Mouse (Mus musculus): ENCODE measurements around the gene Timp2. TPM values are rescaled to one million over a fixed set of nuclear protein-coding genes. Genes with fewer than 3 reads are reported as not detected.
A peak's percentile ranks its signal among the peaks of the same experiment; 100 is the strongest.

Timp2 gene
- total RNA-seq, 1 experiment, result 52.4 TPM

- in situ Hi-C loops (cut with MboI; ENCODE audit: low sequenced_read_pairs in 2 of 2, unreplicated experiment in 2 of 2), result no loop called here
- Histone ChIP-seq H3K9ac (ENCODE audit: insufficient read depth, low read depth, low read length, poor library complexity, severe bottlenecking) (no peak within 1 kb of the TSS), H3K27ac (ENCODE audit: insufficient read depth, low read depth, low read length, poor library complexity, severe bottlenecking) (no peak within 1 kb of the TSS), H3K9me3 (ENCODE audit: control insufficient read depth, insufficient read depth, low read depth, low read length) (no peaks in the 10 kb centered on the region), H3K4me1 (ENCODE audit: control insufficient read depth in 2 of 2, insufficient read depth in 2 of 2, low read length in 2 of 2, poor library complexity in 1 of 2) (peaks cover 2 to 14% of the 10 kb centered on the region in 2 experiments; a peak in 3 of 4 replicates), H3K36me3 (ENCODE audit: control insufficient read depth, insufficient read depth, low read length, poor library complexity, severe bottlenecking) (peaks cover 5% of the 10 kb centered on the region), H3K4me3 (ENCODE audit: insufficient read depth in 1 of 2, low read depth in 1 of 2, low read length in 2 of 2, poor library complexity in 1 of 2, severe bottlenecking in 1 of 2) (no peak within 1 kb of the TSS)
- no peak for DNase-seq (ENCODE audit: low read depth, low spot score)
- TF ChIP-seq CHD2 (IDR thresholded peaks at IDR 0.05; ENCODE audit: low read depth, low read length) (no peak), ZNF384 (IDR thresholded peaks at IDR 0.05; ENCODE audit: low read depth, low read length) (no peak), MAFK (IDR thresholded peaks at IDR 0.05; ENCODE audit: insufficient read depth, low read depth, low read length) (no peak), ZC3H11A (IDR thresholded peaks at IDR 0.05; ENCODE audit: borderline replicate concordance, low read depth, low read length) (no peak), HCFC1 (IDR thresholded peaks at IDR 0.05; ENCODE audit: borderline replicate concordance, insufficient read depth, low read length) (no peak)
These were observed 46.3 kb upstream of the Timp2 start, which contains the start of gene Lgals3bp for GRCm38 (mm10) chr11:118401760-118402280. Gene Lgals3bp, minus strand, starts transcription at chr11:118402092.

GRCm38 (mm10) chr11:118401195-118401594 is 45.7 kb upstream of the Timp2 start:
- H3K4me1 ChIP-seq (ENCODE audit: control insufficient read depth in 2 of 2, insufficient read depth in 2 of 2, low read length in 2 of 2, poor library complexity in 1 of 2), result peaks cover 2 to 14% of the 10 kb centered on the region in 2 experiments; a peak in 3 of 4 replicates

GRCm38 (mm10) chr11:118400566-118400936 is 45.0 kb upstream of the Timp2 start:
- Histone ChIP-seq H3K27ac (ENCODE audit: insufficient read depth, low read depth, low read length, poor library complexity, severe bottlenecking) (no peak overlapping the region), H3K9ac (ENCODE audit: insufficient read depth, low read depth, low read length, poor library complexity, severe bottlenecking) (peak overlapping the region; percentile 3; the same call in 1 of the 2 replicates)
- in situ Hi-C loops (cut with MboI; ENCODE audit: low sequenced_read_pairs in 2 of 2, unreplicated experiment in 2 of 2), result no loop called here

More at GRCm38 (mm10) chr11:118401195-118401594, 45.7 kb upstream of the Timp2 start:
- in situ Hi-C loops (cut with MboI; ENCODE audit: low sequenced_read_pairs in 2 of 2, unreplicated experiment in 2 of 2), result no loop called here
- no peak overlapping the region for H3K9ac ChIP-seq (ENCODE audit: insufficient read depth, low read depth, low read length, poor library complexity, severe bottlenecking)
- no peak overlapping the region for H3K4me3 ChIP-seq (ENCODE audit: insufficient read depth in 1 of 2, low read depth in 1 of 2, low read length in 2 of 2, poor library complexity in 1 of 2, severe bottlenecking in 1 of 2)
- no peaks in the 10 kb centered on the region for H3K36me3 ChIP-seq (ENCODE audit: control insufficient read depth, insufficient read depth, low read length, poor library complexity, severe bottlenecking)
- no peak overlapping the region for H3K27ac ChIP-seq (ENCODE audit: insufficient read depth, low read depth, low read length, poor library complexity, severe bottlenecking)
- no peak for TF ChIP-seq ZNF384 (IDR thresholded peaks at IDR 0.05; ENCODE audit: low read depth, low read length)
- DNase-seq (ENCODE audit: low read depth, low spot score), result no peak
- H3K9me3 ChIP-seq (ENCODE audit: control insufficient read depth, insufficient read depth, low read depth, low read length), result no peaks in the 10 kb centered on the region

GRCm38 (mm10) chr11:118399891-118400565 is 44.5 kb upstream of the Timp2 start:
- no peak for DNase-seq (ENCODE audit: low read depth, low spot score)
- Histone ChIP-seq H3K9me3 (ENCODE audit: control insufficient read depth, insufficient read depth, low read depth, low read length) (no peaks in the 10 kb centered on the region), H3K9ac (ENCODE audit: insufficient read depth, low read depth, low read length, poor library complexity, severe bottlenecking) (peak overlapping the region; percentile 3; the same call in 1 of the 2 replicates), H3K27ac (ENCODE audit: insufficient read depth, low read depth, low read length, poor library complexity, severe bottlenecking) (no peak overlapping the region), H3K4me3 (ENCODE audit: insufficient read depth in 1 of 2, low read depth in 1 of 2, low read length in 2 of 2, poor library complexity in 1 of 2, severe bottlenecking in 1 of 2) (no peak overlapping the region), H3K36me3 (ENCODE audit: control insufficient read depth, insufficient read depth, low read length, poor library complexity, severe bottlenecking) (no peaks in the 10 kb centered on the region), H3K4me1 (ENCODE audit: control insufficient read depth in 2 of 2, insufficient read depth in 2 of 2, low read length in 2 of 2, poor library complexity in 1 of 2) (peaks cover 2 to 14% of the 10 kb centered on the region in 2 experiments; a peak in 3 of 4 replicates)
- in situ Hi-C loops (cut with MboI; ENCODE audit: low sequenced_read_pairs in 2 of 2, unreplicated experiment in 2 of 2), result no loop called here
- TF ChIP-seq HCFC1 (IDR thresholded peaks at IDR 0.05; ENCODE audit: borderline replicate concordance, insufficient read depth, low read length) (no peak), ZC3H11A (IDR thresholded peaks at IDR 0.05; ENCODE audit: borderline replicate concordance, low read depth, low read length) (no peak), MAFK (IDR thresholded peaks at IDR 0.05; ENCODE audit: insufficient read depth, low read depth, low read length) (no peak), ZNF384 (IDR thresholded peaks at IDR 0.05; ENCODE audit: low read depth, low read length) (no peak), CHD2 (IDR thresholded peaks at IDR 0.05; ENCODE audit: low read depth, low read length) (no peak)

More at GRCm38 (mm10) chr11:118400566-118400936, 45.0 kb upstream of the Timp2 start:
- no peaks in the 10 kb centered on the region for H3K36me3 ChIP-seq (ENCODE audit: control insufficient read depth, insufficient read depth, low read length, poor library complexity, severe bottlenecking)
- no peaks in the 10 kb centered on the region for H3K9me3 ChIP-seq (ENCODE audit: control insufficient read depth, insufficient read depth, low read depth, low read length)
- no peak for DNase-seq (ENCODE audit: low read depth, low spot score)
- no peak overlapping the region for H3K4me3 ChIP-seq (ENCODE audit: insufficient read depth in 1 of 2, low read depth in 1 of 2, low read length in 2 of 2, poor library complexity in 1 of 2, severe bottlenecking in 1 of 2)
- no peak for TF ChIP-seq ZC3H11A (IDR thresholded peaks at IDR 0.05; ENCODE audit: borderline replicate concordance, low read depth, low read length)
- TF ChIP-seq ZNF384 (IDR thresholded peaks at IDR 0.05; ENCODE audit: low read depth, low read length), result no peak
- no peak for TF ChIP-seq CHD2 (IDR thresholded peaks at IDR 0.05; ENCODE audit: low read depth, low read length)
- no peak for TF ChIP-seq MAFK (IDR thresholded peaks at IDR 0.05; ENCODE audit: insufficient read depth, low read depth, low read length)
- TF ChIP-seq HCFC1 (IDR thresholded peaks at IDR 0.05; ENCODE audit: borderline replicate concordance, insufficient read depth, low read length), result no peak
- H3K4me1 ChIP-seq (ENCODE audit: control insufficient read depth in 2 of 2, insufficient read depth in 2 of 2, low read length in 2 of 2, poor library complexity in 1 of 2), result peaks cover 2 to 14% of the 10 kb centered on the region in 2 experiments; a peak in 3 of 4 replicates
